Mouse (Mus musculus): Measurements from ENCODE around the gene Hp1bp3.

DNA sequence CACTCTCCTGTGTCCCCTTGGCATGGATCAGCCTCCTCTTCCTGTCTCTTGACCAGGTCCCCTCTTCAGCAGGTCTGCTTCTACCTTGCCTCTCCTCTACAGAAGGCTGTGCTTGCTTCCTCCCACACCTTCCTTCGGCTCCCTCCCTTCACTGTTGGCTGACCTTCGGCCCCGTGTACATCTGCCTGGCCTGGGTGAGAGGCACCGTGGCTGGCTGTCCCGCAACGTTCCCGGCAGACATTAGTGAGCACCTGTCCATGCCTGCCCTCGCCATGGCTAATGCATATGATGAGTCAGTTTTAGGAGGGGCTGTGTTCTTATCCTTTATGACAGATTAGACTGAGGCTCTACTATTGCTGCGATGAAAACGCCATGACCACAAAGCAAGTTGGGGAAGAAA, 51.8 kb downstream of the Hp1bp3 start:
- TF ChIP-seq EP300 (IDR thresholded peaks at IDR 0.05; ENCODE audit: low read depth) (no peak), CTCF (IDR thresholded peaks at IDR 0.05; ENCODE audit: low read depth) (no peak)

All from liver, embryonic 14.5 days (tissue).